Mouse (Mus musculus): Measurements from ENCODE around the gene Tmprss11b. TPM values are rescaled to one million over a fixed set of nuclear protein-coding genes. Genes with fewer than 3 reads are reported as not detected.

Gene Tmprss11b
- not detected in 2 replicates for polyA plus RNA-seq (2012; rRNA removed; ENCODE audit: low replicate concordance)

GRCm38 (mm10) chr5:86676262-86676661 lies at the start of gene Tmprss11b:
TSS of gene Tmprss11b (minus strand) at chr5:86676362.

GRCm38 (mm10) chr5:86632324-86632723 lies 43.8 kb downstream of the Tmprss11b start, which contains the start of gene Tmprss11f:
TSS of gene Tmprss11f (minus strand) at chr5:86632424.

Other genes starting within 250 kb of the Tmprss11b start
- gene Tmprss11a, start 207.4 kb downstream of the Tmprss11b start, polyA plus RNA-seq (2012; rRNA removed; ENCODE audit: low replicate concordance) = 0.04 TPM in 1 of 2 replicates, not detected in the other
- gene Tmprss11g, start 157.8 kb downstream of the Tmprss11b start, polyA plus RNA-seq (2012; rRNA removed; ENCODE audit: low replicate concordance) = not detected in 2 replicates
- 0.03 TPM in 1 of 2 replicates, not detected in the other for gene Tmprss11f, start 43.9 kb downstream of the Tmprss11b start, polyA plus RNA-seq (2012; rRNA removed; ENCODE audit: low replicate concordance)
- gene Tmprss11e, start 69.5 kb upstream of the Tmprss11b start, polyA plus RNA-seq (2012; rRNA removed; ENCODE audit: low replicate concordance) = not detected in 2 replicates
- gene Ythdc1, start 127.9 kb upstream of the Tmprss11b start, polyA plus RNA-seq (2012; rRNA removed; ENCODE audit: low replicate concordance) = 9.9 and 14.4 TPM in 2 replicates
- gene Ugt2b34, start 230.6 kb upstream of the Tmprss11b start, polyA plus RNA-seq (2012; rRNA removed; ENCODE audit: low replicate concordance) = 0.13 TPM in 1 of 2 replicates, not detected in the other

All from mammary gland, adult 2 months (tissue).